Mouse (Mus musculus) hindbrain, postnatal 0 days (tissue): ENCODE results near the gene Slc31a1. TPM values are rescaled to one million over a fixed set of nuclear protein-coding genes. Genes with fewer than 3 reads are reported as not detected.
A peak's percentile ranks its signal among the peaks of the same experiment; 100 is the strongest.

Experiments used
- ATAC-seq: fragments of 200-750 bp; cut with Nextera tagmentation; 2 replicates; pipeline ENCODE4 v1.8.0; 2017; ENCODE audit warnings: mild to moderate bottlenecking, moderate TSS enrichment, moderate library complexity
- DNase-seq: peaks from one replicate; pipeline ENCODE4 v3.0.0-alpha.2; 2015; ENCODE audit warnings: low spot score
- H3K27ac ChIP-seq: fragments of 300-500 bp; sonication (generic); 2 replicates; pipeline ENCODE4 v1.5.1; 2014; ENCODE audit warnings: mild to moderate bottlenecking
- H3K27me3 ChIP-seq: fragments of 300-500 bp; sonication (generic); 2 replicates; pipeline ENCODE4 v1.6.1; 2014; ENCODE audit warnings: low read length, mixed read lengths; ENCODE audit not compliant: insufficient read depth
- H3K36me3 ChIP-seq: fragments of 300-500 bp; sonication (generic); 2 replicates; pipeline ENCODE4 v1.6.1; 2014; ENCODE audit warnings: low read length, mixed read lengths; ENCODE audit not compliant: insufficient read depth
- H3K4me1 ChIP-seq: fragments of 300-500 bp; sonication (generic); 2 replicates; pipeline ENCODE4 v1.6.1; 2014; ENCODE audit warnings: antibody characterized with exemption, low read length, mixed read lengths; ENCODE audit not compliant: insufficient read depth
- H3K4me2 ChIP-seq: fragments of 300-500 bp; sonication (generic); 2 replicates; pipeline ENCODE4 v1.6.1; 2014; ENCODE audit warnings: low read depth, mild to moderate bottlenecking, low read length, moderate library complexity, mixed read lengths
- H3K4me3 ChIP-seq: fragments of 300-500 bp; sonication (generic); 2 replicates; pipeline ENCODE4 v1.5.1; 2014; ENCODE audit warnings: low read length
- H3K9ac ChIP-seq: fragments of 300-500 bp; sonication (generic); replicated peaks from 2 replicates; pipeline ENCODE4 v1.6.1; 2014; ENCODE audit warnings: mild to moderate bottlenecking, low read length, moderate library complexity, mixed read lengths
- H3K9me3 ChIP-seq: fragments of 300-500 bp; sonication (generic); 2 replicates; pipeline ENCODE4 v1.6.1; 2016; ENCODE audit warnings: low read length, mixed read lengths
- CTCF ChIP-seq: IDR thresholded peaks from 2 replicates; pipeline ENCODE4 v1.5.1; 2016; ENCODE audit warnings: antibody characterized with exemption, control low read depth, low read depth
- WGBS: fragments of 180-500 bp; shearing (Covaris S2); extraction: QIAGEN DNeasy Blood & Tissue Kit; methylation state at CpG from one replicate; pipeline ENCODE4 v1.1.7; 2014; 5-methylcytosine and 5-hydroxymethylcytosine counted together
- polyA plus RNA-seq: library from polyadenylated mRNA; unstranded; fragments of >200 nt; fragmentation: Nextera tagmentation; extraction: Ambion mirVana; gene quantifications from 2 replicates; pipeline ENCODE4 v1.2.1, GENCODE M21; 2015
- total RNA-seq: library from RNA; depleted of rRNA; stranded (reverse); fragments of >200 nt; gene quantifications from 2 replicates; pipeline ENCODE4 v1.2.3, GENCODE M21; 2014

The Slc31a1 gene
- total and polyA plus RNA-seq, 2 experiments from 2014 or later, result 20.8 to 46.3 TPM

DNA sequence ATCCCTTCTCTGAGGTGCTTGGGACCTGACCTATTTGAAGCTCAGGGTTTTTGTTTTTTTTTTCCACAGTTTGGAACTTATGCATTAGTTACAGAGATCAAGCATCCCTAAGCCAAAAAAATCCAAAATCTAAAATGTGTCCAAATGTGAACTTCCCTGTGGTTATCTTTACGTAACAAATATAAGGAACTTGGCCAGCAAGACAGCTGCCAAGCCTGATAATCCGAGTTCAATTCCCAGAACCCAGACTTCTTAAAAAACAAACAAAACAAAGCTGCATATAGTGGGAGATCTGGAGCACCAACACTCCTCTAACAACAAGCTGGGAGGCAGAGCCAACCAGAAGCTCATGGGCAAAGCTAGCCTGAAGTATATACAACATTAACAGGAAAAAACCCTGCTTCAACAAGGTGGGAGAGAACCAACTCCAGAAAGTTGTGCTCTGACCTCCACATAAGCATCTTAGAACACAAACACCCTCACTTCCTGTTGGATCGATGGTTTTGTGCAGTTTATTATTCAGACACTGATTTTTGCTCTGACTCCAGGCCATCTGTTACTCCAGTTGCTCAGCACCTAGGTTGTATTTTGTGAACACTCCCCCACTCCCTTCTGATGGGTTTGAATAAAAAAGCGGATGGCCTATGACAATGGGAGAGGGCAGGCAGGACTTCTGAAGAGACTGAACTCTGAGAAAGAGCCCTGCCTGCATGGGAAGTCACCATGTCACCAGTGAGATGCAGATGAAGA is 37.3 kb downstream of the Slc31a1 start:
- Histone ChIP-seq H3K9me3 (no peaks in the 10 kb centered on the region), H3K27me3 (no peaks in the 10 kb centered on the region), H3K27ac (no peak overlapping the region), H3K4me2 (no peak overlapping the region), H3K4me3 (no peak overlapping the region), H3K36me3 (peaks cover 72% of the 10 kb centered on the region), H3K4me1 (no peaks in the 10 kb centered on the region), H3K9ac (no peak overlapping the region)
- no peak for TF ChIP-seq CTCF
- 82% methylated on average over 4 of the region's 4 CpGs for WGBS
- no peak for ATAC-seq
- DNase-seq, result no peak

GRCm38 (mm10) chr4:62398956-62399355 is 38.4 kb downstream of the Slc31a1 start:
- H3K4me3 ChIP-seq, result no peak overlapping the region
- H3K4me2 ChIP-seq, result no peak overlapping the region
- H3K9me3 ChIP-seq, result no peaks in the 10 kb centered on the region
- ATAC-seq (no peak), DNase-seq (no peak)
- no peak overlapping the region for H3K9ac ChIP-seq
- H3K36me3 ChIP-seq, result peaks cover 69% of the 10 kb centered on the region
- no peaks in the 10 kb centered on the region for H3K4me1 ChIP-seq
- 94% methylated on average over 3 of the region's 3 CpGs for WGBS
- no peak overlapping the region for H3K27ac ChIP-seq
- no peak for TF ChIP-seq CTCF
- no peaks in the 10 kb centered on the region for H3K27me3 ChIP-seq

DNA sequence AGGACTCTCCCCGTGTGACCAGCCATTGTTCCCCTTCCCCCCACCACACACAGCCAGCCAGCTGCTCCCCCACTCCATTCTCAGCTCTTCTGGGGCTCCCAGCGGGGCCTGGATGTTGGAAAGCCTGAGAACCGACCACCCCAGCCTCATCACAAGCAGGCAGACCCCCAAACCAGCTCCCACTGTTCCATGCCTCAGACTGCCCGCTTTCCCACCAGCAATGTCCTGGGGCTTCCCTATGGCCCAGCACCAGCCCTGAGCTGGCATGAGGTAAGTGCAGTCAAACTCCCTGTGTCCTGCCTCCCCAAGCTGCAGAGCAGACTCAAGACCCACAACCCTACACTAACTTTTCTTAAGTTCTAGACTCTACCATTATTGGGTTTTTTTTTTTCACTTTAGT is 45.6 kb downstream of the Slc31a1 start:
- H3K9me3 ChIP-seq, result no peaks in the 10 kb centered on the region
- no peak for TF ChIP-seq CTCF
- 0 out of 2 replicates have a peak, but pooled peaks cover 18% of the 10 kb centered on the region for H3K4me1 ChIP-seq

GRCm38 (mm10) chr4:62407730-62408582 is 47.4 kb downstream of the Slc31a1 start:
- Histone ChIP-seq H3K4me1 (0 out of 2 replicates have a peak, but pooled peaks cover 18% of the 10 kb centered on the region), H3K4me2 (peak overlapping the region; percentile 61), H3K27me3 (no peaks in the 10 kb centered on the region), H3K36me3 (peaks cover 16% of the 10 kb centered on the region; the same call in 1 of the 2 replicates), H3K4me3 (peak overlapping the region; percentile 64), H3K9ac (peak overlapping the region; percentile 64), H3K9me3 (no peaks in the 10 kb centered on the region), H3K27ac (peak overlapping the region; percentile 82)
- DNase-seq (peak; percentile 76), ATAC-seq (peak; percentile 74)
- TF ChIP-seq CTCF, result peak; percentile 66
- WGBS, result under 1% methylated on average over 35 of the region's 35 CpGs

More for the DNA sequence above, 45.6 kb downstream of the Slc31a1 start:
- Histone ChIP-seq H3K4me2 (no peak overlapping the region), H3K9ac (no peak overlapping the region), H3K4me3 (no peak overlapping the region), H3K27ac (no peak overlapping the region), H3K27me3 (no peaks in the 10 kb centered on the region), H3K36me3 (peaks cover 16% of the 10 kb centered on the region; the same call in 1 of the 2 replicates)
- DNase-seq, result no peak
- 62% methylated on average over 4 of the region's 4 CpGs for WGBS
- no peak for ATAC-seq

- no peaks in the 10 kb centered on the region for H3K9me3 ChIP-seq
- DNase-seq, result peak; percentile 100
- peak within 1 kb of the TSS; percentile 64 for H3K4me3 ChIP-seq
- no peak for TF ChIP-seq CTCF
- peak; percentile 100 for ATAC-seq
- H3K4me1 ChIP-seq, result 0 out of 2 replicates have a peak, but pooled peaks cover 18% of the 10 kb centered on the region
- H3K27me3 ChIP-seq, result no peaks in the 10 kb centered on the region
- peak within 1 kb of the TSS; percentile 82 for H3K27ac ChIP-seq
- WGBS, result under 1% methylated on average over 39 of the region's 39 CpGs
- peak within 1 kb of the TSS; percentile 64 for H3K9ac ChIP-seq
- H3K36me3 ChIP-seq, result peaks cover 17% of the 10 kb centered on the region; the same call in 1 of the 2 replicates
- H3K4me2 ChIP-seq, result peak within 1 kb of the TSS; percentile 69
Observed at GRCm38 (mm10) chr4:62408601-62409282, 48.2 kb downstream of the Slc31a1 start, which contains the start of the genes Cdc26 and Prpf4. TSS of gene Cdc26 (minus strand) at chr4:62408642. TSS of gene Prpf4 (plus strand) at chr4:62408797.

DNA sequence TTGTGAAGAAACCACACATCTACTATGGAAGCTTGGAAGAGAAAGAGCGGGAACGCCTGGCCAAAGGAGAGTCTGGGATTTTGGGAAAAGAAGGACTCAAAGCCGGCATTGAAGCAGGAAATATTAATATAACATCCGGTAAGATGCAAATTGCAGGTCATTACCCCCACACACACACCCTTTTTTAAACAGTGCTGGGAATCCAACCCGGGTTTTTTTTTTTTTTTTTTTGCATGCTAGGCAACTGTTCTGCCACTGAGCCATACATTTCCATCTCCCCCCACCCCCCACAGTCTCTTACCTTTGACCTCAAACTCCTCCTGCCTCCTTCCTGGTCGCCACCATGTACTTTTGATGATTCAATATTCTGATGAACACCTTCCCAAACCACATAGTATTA is 49.1 kb downstream of the Slc31a1 start:
- peak overlapping the region; percentile 64 for H3K9ac ChIP-seq
- H3K4me2 ChIP-seq, result peak overlapping the region; percentile 69
- no peak for TF ChIP-seq CTCF
- H3K9me3 ChIP-seq, result no peaks in the 10 kb centered on the region
- peaks cover 24% of the 10 kb centered on the region; the same call in 1 of the 2 replicates for H3K36me3 ChIP-seq
- WGBS, result 44% methylated on average over 6 of the region's 6 CpGs
- ATAC-seq (no peak), DNase-seq (no peak)
- H3K4me1 ChIP-seq, result 0 out of 2 replicates have a peak, but pooled peaks cover 18% of the 10 kb centered on the region
- H3K27ac ChIP-seq, result peak overlapping the region; percentile 79; the same call in 1 of the 2 replicates
- H3K27me3 ChIP-seq, result no peaks in the 10 kb centered on the region
- peak overlapping the region; percentile 64 for H3K4me3 ChIP-seq
